Mouse (Mus musculus) testis, adult 2 months (tissue): ENCODE measurements at regions not wholly inside any gene's neighbourhood (a gene's known extent, or its start where the extent isn't known, plus 50 kb on each side); places are given as distances from the start of the nearest gene placed in this dataset.

Experiments
- CTCF ChIP-seq: fragments of 200-500 bp; IDR thresholded peaks from 2 replicates; pipeline ENCODE4 v1.5.1; 2012; ENCODE audit warnings: low read depth, mild to moderate bottlenecking, inconsistent platforms, low read length, moderate library complexity; ENCODE audit not compliant: control insufficient read depth, insufficient read depth, insufficient replicate concordance
- POLR2A ChIP-seq: fragments of 200-500 bp; IDR thresholded peaks from 2 replicates; pipeline ENCODE4 v1.6.1; 2012; ENCODE audit warnings: low read depth, mild to moderate bottlenecking, inconsistent platforms, low read length, moderate library complexity; ENCODE audit not compliant: control insufficient read depth

GRCm38 (mm10) chr6:51717386-51717785 is 193.7 kb downstream of the Snx10 start:
- TF ChIP-seq POLR2A = no peak
- no peak for TF ChIP-seq CTCF
